Mouse (Mus musculus) cerebral cortex, adult 2 months (tissue): Measurements from ENCODE around the gene Mrpl54.

Experiments used
- whole genome bisulfite sequencing: fragments of 180-500 bp; shearing (Covaris S2); methylation state at CpG from one replicate; pipeline ENCODE4 v1.1.7; 2018; 5-methylcytosine and 5-hydroxymethylcytosine counted together

The Mrpl54 gene

GRCm38 (mm10) chr10:81294442-81294841 is 27.7 kb upstream of the Mrpl54 start:
- WGBS, result 32% methylated on average over 8 of the region's 8 CpGs

GRCm38 (mm10) chr10:81293334-81294030 is 26.7 kb upstream of the Mrpl54 start:
- 1% methylated on average over 25 of the region's 25 CpGs for WGBS

- WGBS, result 1% methylated on average over 80 of the region's 80 CpGs
Measured at GRCm38 (mm10) chr10:81292554-81293333, 26.0 kb upstream of the Mrpl54 start, which contains the start of gene Pip5k1c. Pip5k1c (plus strand) TSS chr10:81292963.

GRCm38 (mm10) chr10:81291511-81292104 is 24.9 kb upstream of the Mrpl54 start, which contains the start of gene Tjp3:
Tjp3 (minus strand) TSS chr10:81291581.
- WGBS, result 77% methylated on average over 9 of the region's 9 CpGs

GRCm38 (mm10) chr10:81290698-81291460 is 24.1 kb upstream of the Mrpl54 start:
- 41% methylated on average over 24 of the region's 24 CpGs for WGBS

GRCm38 (mm10) chr10:81289811-81290210 is 23.1 kb upstream of the Mrpl54 start:
- WGBS, result 54% methylated on average over 14 of the region's 14 CpGs

GRCm38 (mm10) chr10:81289278-81289677 is 22.5 kb upstream of the Mrpl54 start:
- WGBS, result 10% methylated on average over 7 of the region's 7 CpGs

- WGBS, result 46% methylated on average over 6 of the region's 6 CpGs
Measured at GRCm38 (mm10) chr10:81288601-81289000, 21.9 kb upstream of the Mrpl54 start.

- WGBS, result 61% methylated on average over 8 of the region's 8 CpGs
Measured at GRCm38 (mm10) chr10:81287513-81288157, 20.9 kb upstream of the Mrpl54 start.

- 55% methylated on average over 6 of the region's 6 CpGs for WGBS
Measured at GRCm38 (mm10) chr10:81286586-81286985, 19.9 kb upstream of the Mrpl54 start.

- WGBS, result 3% methylated on average over 52 of the region's 54 CpGs
Measured at GRCm38 (mm10) chr10:81285694-81286450, 19.1 kb upstream of the Mrpl54 start.

- WGBS, result 26% methylated on average over 17 of the region's 17 CpGs
Measured at GRCm38 (mm10) chr10:81284719-81285118, 18.0 kb upstream of the Mrpl54 start.

GRCm38 (mm10) chr10:81284189-81284588 is 17.5 kb upstream of the Mrpl54 start:
- 79% methylated on average over 6 of the region's 6 CpGs for WGBS

GRCm38 (mm10) chr10:81279496-81279895 is 12.8 kb upstream of the Mrpl54 start:
- WGBS, result 55% methylated on average over 10 of the region's 10 CpGs

GRCm38 (mm10) chr10:81277676-81278075 is 10.9 kb upstream of the Mrpl54 start:
- 75% methylated on average over 22 of the region's 22 CpGs for WGBS

- WGBS, result 95% methylated on average over 19 of the region's 19 CpGs
Measured at GRCm38 (mm10) chr10:81273842-81274241, 7.1 kb upstream of the Mrpl54 start.

- WGBS, result 92% methylated on average over 21 of the region's 21 CpGs
Measured at GRCm38 (mm10) chr10:81272356-81272755, 5.6 kb upstream of the Mrpl54 start.

GRCm38 (mm10) chr10:81268643-81269412 is 2.1 kb upstream of the Mrpl54 start:
- 81% methylated on average over 16 of the region's 16 CpGs for WGBS

GRCm38 (mm10) chr10:81268056-81268455 is 1.3 kb upstream of the Mrpl54 start:
- 3% methylated on average over 23 of the region's 23 CpGs for WGBS

GRCm38 (mm10) chr10:81265540-81265939 is 1.2 kb downstream of the Mrpl54 start:
- WGBS, result 86% methylated on average over 8 of the region's 8 CpGs
